Mouse (Mus musculus) G1E (cell line): ENCODE results near the gene Rimklb.

Experiments
- CTCF ChIP-seq: IDR thresholded peaks from 2 replicates; pipeline ENCODE4 v1.5.1; 2012; ENCODE audit warnings: low read depth, low read length, inconsistent platforms, mixed read lengths
- GATA1 ChIP-seq: IDR thresholded peaks from 2 replicates; pipeline ENCODE4 v1.6.1; 2012; ENCODE audit warnings: borderline replicate concordance, low read length, inconsistent platforms, mixed read lengths
- GATA2 ChIP-seq: IDR thresholded peaks from 2 replicates; pipeline ENCODE4 v1.6.1; 2012; ENCODE audit warnings: low read depth, low read length, inconsistent platforms, borderline replicate concordance
- TAL1 ChIP-seq: conservative IDR thresholded peaks from 2 replicates; pipeline ENCODE4 v1.6.1; 2012; ENCODE audit warnings: low read depth, low read length, inconsistent platforms, mixed read lengths

GRCm38 (mm10) chr6:122493799-122494472, 4.6 kb downstream of the Rimklb start:
- TF ChIP-seq CTCF = no peak
- TF ChIP-seq GATA1 = no peak
- no peak for TF ChIP-seq TAL1
- TF ChIP-seq GATA2 = no peak
